ENCODE assay signal across 8 mouse cellular contexts in the genomic region with DNA sequence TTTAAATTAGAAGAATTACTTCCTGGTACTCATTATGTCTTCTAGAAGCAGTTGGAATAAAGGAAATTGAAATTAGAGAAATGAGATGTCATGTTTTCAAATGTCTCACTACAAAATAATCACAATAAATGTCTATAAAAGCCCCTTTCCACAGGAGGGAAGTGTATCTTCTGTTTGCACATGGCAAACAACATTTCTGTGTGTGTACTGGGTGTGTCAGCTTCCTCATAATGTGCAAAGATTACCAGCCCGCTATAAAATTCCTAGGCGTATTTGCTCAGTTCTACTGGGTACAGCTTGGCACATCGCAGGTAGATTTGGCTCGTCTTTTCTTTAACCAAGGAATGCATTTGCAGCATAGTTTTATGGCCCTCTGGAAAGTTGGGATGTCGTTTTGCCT. TPM values are rescaled to one million over a fixed set of nuclear protein-coding genes. Genes with fewer than 3 reads are reported as not detected.
A peak's percentile ranks its signal among the peaks of the same experiment; 100 is the strongest.
DNase-seq lines count a peak whose midpoint lies in the region; ATAC-seq and TF ChIP-seq lines count a peak whose summit lies in the region.

No protein-coding gene starts in this region.

- H3K9ac ChIP-seq in heart, embryonic 15.5 days, result peak overlapping the region; percentile 14; the same call in 1 of the 2 replicates
- H3K9ac ChIP-seq in ES-Bruce4 (ENCODE audit: low read depth, poor library complexity, severe bottlenecking), result peak overlapping the region; percentile 99; the same call in 1 of the 2 replicates
- H3K9ac ChIP-seq in embryonic facial prominence, embryonic 15.5 days, result no peak overlapping the region

- WGBS in heart, embryonic 15.5 days, result 36% methylated on average over 5 of the region's 5 CpGs
- WGBS in embryonic facial prominence, embryonic 15.5 days, result 66% methylated on average over 5 of the region's 5 CpGs

- no peak for ATAC-seq in heart, embryonic 15.5 days (replicated peaks; ENCODE audit: insufficient number of reproducible peaks, insufficient read depth, low FRiP score, low read depth)
- no peak for ATAC-seq in embryonic facial prominence, embryonic 15.5 days (ENCODE audit: insufficient number of reproducible peaks, low FRiP score, low TSS enrichment, low read depth)
- no peak for ATAC-seq in activated CD4-positive, CD25-positive, alpha-beta regulatory T cell, adult 4 months
- no peak for ATAC-seq in megakaryocyte-erythroid progenitor cell, adult 5-6 weeks (replicated peaks; ENCODE audit: low FRiP score, low TSS enrichment, poor library complexity, severe bottlenecking)

- peak overlapping the region; percentile 73 for H3K4me2 ChIP-seq in heart, embryonic 15.5 days
- H3K4me2 ChIP-seq in embryonic facial prominence, embryonic 15.5 days (replicated peaks), result peak overlapping the region; percentile 61; the same call in 1 of the 2 replicates

- H3K27ac ChIP-seq in heart, embryonic 15.5 days, result peak overlapping the region; percentile 99
- no peak overlapping the region for H3K27ac ChIP-seq in ES-Bruce4 (ENCODE audit: insufficient read depth, low read length)
- H3K27ac ChIP-seq in embryonic facial prominence, embryonic 15.5 days (replicated peaks), result no peak overlapping the region

- no peak for DNase-seq in heart, adult 8-10 months (ENCODE audit: low spot score)
- DNase-seq in lung, postnatal 10 days, result peak; percentile 11
- no peak for DNase-seq in ovary, postnatal 36 days (ENCODE audit: low spot score)

- TF ChIP-seq POLR2A in ES-Bruce4 (IDR thresholded peaks at IDR 0.05; ENCODE audit: insufficient read depth, low read length), result no peak

- no peaks in the 10 kb centered on the region for H3K27me3 ChIP-seq in heart, embryonic 15.5 days
- no peaks in the 10 kb centered on the region for H3K27me3 ChIP-seq in ES-Bruce4 (ENCODE audit: control insufficient read depth, insufficient read depth, low read length, poor library complexity, severe bottlenecking)
- no peaks in the 10 kb centered on the region for H3K27me3 ChIP-seq in embryonic facial prominence, embryonic 15.5 days

- H3K4me3 ChIP-seq in heart, embryonic 15.5 days, result peak overlapping the region; percentile 86
- H3K4me3 ChIP-seq in ES-Bruce4 (ENCODE audit: low read depth, low read length), result no peak overlapping the region
- no peak overlapping the region for H3K4me3 ChIP-seq in embryonic facial prominence, embryonic 15.5 days (replicated peaks)

- TF ChIP-seq CTCF in ES-Bruce4 (IDR thresholded peaks at IDR 0.05; ENCODE audit: low read depth, low read length), result no peak

- H3K9me3 ChIP-seq in heart, embryonic 15.5 days (replicated peaks), result no peaks in the 10 kb centered on the region
- H3K9me3 ChIP-seq in ES-Bruce4 (replicated peaks; ENCODE audit: control insufficient read depth, insufficient read depth, low read length, poor library complexity, severe bottlenecking), result no peaks in the 10 kb centered on the region
- H3K9me3 ChIP-seq in embryonic facial prominence, embryonic 15.5 days (replicated peaks), result no peaks in the 10 kb centered on the region

- no peak for TF ChIP-seq EP300 in ES-Bruce4 (IDR thresholded peaks at IDR 0.05; ENCODE audit: insufficient read depth, low read depth, low read length)

- H3K36me3 ChIP-seq in heart, embryonic 15.5 days, result no peaks in the 10 kb centered on the region
- H3K36me3 ChIP-seq in ES-Bruce4 (ENCODE audit: control insufficient read depth, insufficient read depth, low read length, poor library complexity, severe bottlenecking), result no peaks in the 10 kb centered on the region
- no peaks in the 10 kb centered on the region for H3K36me3 ChIP-seq in embryonic facial prominence, embryonic 15.5 days

- peaks cover 36% of the 10 kb centered on the region for H3K4me1 ChIP-seq in heart, embryonic 15.5 days (replicated peaks)
- H3K4me1 ChIP-seq in ES-Bruce4 (ENCODE audit: control insufficient read depth, insufficient read depth, low read length), result peaks cover 2% of the 10 kb centered on the region
- peaks cover 26% of the 10 kb centered on the region for H3K4me1 ChIP-seq in embryonic facial prominence, embryonic 15.5 days

RNA-seq across cellular contexts. Expression of gene Dstn, which starts 2.5 kb away (rescaled TPM):
- 779 and 868 TPM in 2 replicates for polyA plus RNA-seq in heart, embryonic 15.5 days (2015; fragmentation: Nextera tagmentation; extraction: Ambion mirVana)
- 100 to 1,000 TPM; 129 to 151 (median 143) TPM for total RNA-seq in heart, adult 8-10 months (2022)
- 752 and 769 TPM in 2 replicates for polyA plus RNA-seq in ES-Bruce4 (2011; ENCODE audit: insufficient read depth, insufficient read length, low read depth, missing spikeins)
- polyA plus RNA-seq in embryonic facial prominence, embryonic 15.5 days (2015; fragmentation: Nextera tagmentation; extraction: Ambion mirVana), result 403 and 440 TPM in 2 replicates
- polyA plus RNA-seq in activated CD4-positive, CD25-positive, alpha-beta regulatory T cell, adult 4 months (2017; shearing (Covaris generic)), result 10 to 100 TPM; 39.0 to 42.5 TPM
- total RNA-seq in megakaryocyte-erythroid progenitor cell, adult 5-6 weeks (2014; fragmentation: Nextera tagmentation), result 57.0 and 76.7 TPM in 2 replicates
- 102 and 166 TPM in 2 replicates for total RNA-seq in megakaryocyte-erythroid progenitor cell, adult 5-6 weeks (2017)

RNA-seq across cellular contexts. Expression of gene Bfsp1, which starts 54.6 kb away (rescaled TPM):
- polyA plus RNA-seq in heart, embryonic 15.5 days (2015; fragmentation: Nextera tagmentation; extraction: Ambion mirVana), result 1.5 and 1.8 TPM in 2 replicates
- under 1 TPM in 3 of 4 experiments, not detected in 1; 0.16 to 0.47 (median 0.17) TPM for total RNA-seq in heart, adult 8-10 months (2022)
- 0.58 and 0.93 TPM in 2 replicates for polyA plus RNA-seq in ES-Bruce4 (2011; ENCODE audit: insufficient read depth, insufficient read length, low read depth, missing spikeins)
- polyA plus RNA-seq in embryonic facial prominence, embryonic 15.5 days (2015; fragmentation: Nextera tagmentation; extraction: Ambion mirVana), result 3.0 and 3.6 TPM in 2 replicates
- under 1 TPM in 1 of 2 experiments, not detected in 1; 0.30 TPM for polyA plus RNA-seq in activated CD4-positive, CD25-positive, alpha-beta regulatory T cell, adult 4 months (2017; shearing (Covaris generic))
- not detected in 2 replicates for total RNA-seq in megakaryocyte-erythroid progenitor cell, adult 5-6 weeks (2014; fragmentation: Nextera tagmentation)
- not detected in 2 replicates for total RNA-seq in megakaryocyte-erythroid progenitor cell, adult 5-6 weeks (2017)
